Mouse (Mus musculus) small intestine, adult 2 months (tissue): ENCODE data around the gene Ttpal. TPM values are rescaled to one million over a fixed set of nuclear protein-coding genes. Genes with fewer than 3 reads are reported as not detected.

Experiments used
- H3K27ac ChIP-seq: fragments of 200-500 bp; 2 replicates; pipeline ENCODE4 v1.5.1; 2012; ENCODE audit warnings: low read depth, low read length, control low read depth, inconsistent platforms; ENCODE audit not compliant: insufficient read depth
- H3K27me3 ChIP-seq: fragments of 200-500 bp; 2 replicates; pipeline ENCODE4 v1.6.1; 2012; ENCODE audit warnings: mild to moderate bottlenecking, moderate library complexity, low read length, inconsistent platforms; ENCODE audit not compliant: control insufficient read depth, insufficient read depth
- H3K36me3 ChIP-seq: fragments of 200-500 bp; 2 replicates; pipeline ENCODE4 v1.6.1; 2012; ENCODE audit warnings: mild to moderate bottlenecking, low read length, control low read depth, inconsistent platforms; ENCODE audit not compliant: control insufficient read depth, insufficient read depth
- H3K4me1 ChIP-seq: fragments of 200-500 bp; 2 replicates; pipeline ENCODE4 v1.6.1; 2012; ENCODE audit warnings: low read length, inconsistent platforms, mixed read lengths; ENCODE audit not compliant: control insufficient read depth, insufficient read depth, insufficient read length
- H3K4me3 ChIP-seq: fragments of 200-500 bp; 2 replicates; pipeline ENCODE4 v1.5.1; 2012; ENCODE audit warnings: low read depth, mild to moderate bottlenecking, control low read depth, inconsistent platforms, low read length, moderate library complexity
- CTCF ChIP-seq: fragments of 200-500 bp; IDR thresholded peaks from 2 replicates; pipeline ENCODE4 v1.5.1; 2012; ENCODE audit warnings: low read depth, mild to moderate bottlenecking, control low read depth, inconsistent platforms, low read length, moderate library complexity, mixed read lengths; ENCODE audit not compliant: insufficient replicate concordance, insufficient read length; ENCODE audit errors: extremely low read depth
- POLR2A ChIP-seq: fragments of 200-500 bp; IDR thresholded peaks from 2 replicates; pipeline ENCODE4 v1.6.1; 2012; ENCODE audit warnings: low read depth, mild to moderate bottlenecking, control low read depth, inconsistent platforms, low read length, moderate library complexity
- WGBS: fragments of 180-500 bp; shearing (Covaris S2); methylation state at CpG from one replicate; pipeline ENCODE4 v1.1.7; 2018; 5-methylcytosine and 5-hydroxymethylcytosine counted together
- polyA plus RNA-seq: library from polyadenylated mRNA; depleted of rRNA; stranded (reverse); fragments of >200 nt; gene quantifications from 2 replicates; pipeline ENCODE4 v1.2.3, GENCODE M21; 2012

Gene Ttpal
- polyA plus RNA-seq, 1 experiment: 16.0 TPM

DNA sequence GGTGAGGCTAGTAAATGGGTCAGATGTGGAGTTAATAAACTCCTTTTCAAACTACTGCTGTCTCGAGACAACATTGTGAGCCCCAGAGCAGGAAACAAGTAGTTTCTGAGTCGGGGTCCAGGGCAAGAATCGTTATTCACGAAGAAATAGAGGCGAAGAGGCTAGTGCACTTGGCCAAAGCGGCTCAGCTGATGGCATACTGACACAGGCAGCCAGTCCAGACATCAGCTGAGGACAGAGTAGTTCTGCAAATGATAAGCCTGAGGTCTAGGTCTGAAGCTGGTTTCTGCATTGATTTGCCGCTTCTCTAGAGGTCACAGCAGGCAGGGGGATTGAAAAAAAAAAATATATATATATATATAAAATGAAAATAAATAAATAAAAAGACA is 408 bp upstream of the Ttpal start:
- 62% methylated on average over 7 of the region's 7 CpGs for WGBS
- H3K27me3 ChIP-seq: no peaks in the 10 kb centered on the region
- H3K27ac ChIP-seq: no peak overlapping the region; the same call in 1 of the 2 replicates
- peaks cover 19% of the 10 kb centered on the region for H3K4me1 ChIP-seq
- no peaks in the 10 kb centered on the region for H3K36me3 ChIP-seq
- TF ChIP-seq POLR2A (no peak), CTCF (no peak)
- H3K4me3 ChIP-seq: peak overlapping the region; percentile 96

DNA sequence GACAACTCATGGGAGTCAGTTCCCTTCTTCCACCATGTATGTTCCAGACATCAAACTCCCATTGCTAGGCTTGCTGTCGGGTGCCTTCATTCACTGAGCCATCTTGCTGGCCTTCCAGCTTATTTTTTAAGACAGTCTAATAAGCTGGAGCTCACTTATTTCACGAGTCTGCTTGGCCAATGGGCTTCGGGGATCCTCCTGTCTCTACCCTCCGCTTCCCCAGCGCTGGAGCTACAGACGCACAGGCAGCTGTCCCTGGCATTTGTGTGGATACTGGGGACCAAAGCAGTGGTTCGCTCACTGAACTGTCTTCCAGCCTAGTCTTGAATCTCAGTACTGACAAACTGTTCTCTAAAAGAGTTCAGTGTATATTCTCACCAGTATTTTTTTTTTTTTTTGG is 4.0 kb downstream of the Ttpal start:
- no peak overlapping the region for H3K27ac ChIP-seq
- H3K36me3 ChIP-seq: peaks cover 15% of the 10 kb centered on the region
- TF ChIP-seq CTCF (no peak), POLR2A (no peak)
- H3K4me3 ChIP-seq: no peak overlapping the region
- no peaks in the 10 kb centered on the region for H3K27me3 ChIP-seq
- 86% methylated on average over 7 of the region's 7 CpGs for WGBS
- H3K4me1 ChIP-seq: peaks cover 37% of the 10 kb centered on the region

DNA sequence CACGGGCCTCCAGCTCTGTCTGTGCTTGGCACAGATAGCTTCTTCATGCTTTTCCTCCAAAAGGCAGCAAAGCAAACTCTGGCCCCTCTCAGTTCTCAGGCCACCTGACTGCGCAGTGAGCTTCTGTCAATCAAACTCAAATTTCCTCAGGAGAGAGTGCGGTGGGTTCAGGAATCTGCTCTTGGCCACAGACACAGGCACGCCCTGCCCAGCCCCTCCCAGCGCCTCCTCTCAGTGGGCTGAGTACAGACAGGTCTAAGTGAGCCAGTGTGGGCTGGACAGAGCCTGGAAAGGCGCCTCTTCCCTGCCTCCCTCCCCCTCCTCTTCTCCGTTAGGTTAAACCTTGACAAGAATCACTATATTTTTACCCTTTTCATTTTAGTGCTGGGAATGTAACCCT is 5.9 kb downstream of the Ttpal start:
- Histone ChIP-seq H3K36me3 (peaks cover 22% of the 10 kb centered on the region), H3K27ac (no peak overlapping the region), H3K27me3 (no peaks in the 10 kb centered on the region), H3K4me1 (peaks cover 38% of the 10 kb centered on the region), H3K4me3 (no peak overlapping the region)
- no peak for TF ChIP-seq POLR2A
- no peak for TF ChIP-seq CTCF
- 75% methylated on average over 7 of the region's 7 CpGs for WGBS

DNA sequence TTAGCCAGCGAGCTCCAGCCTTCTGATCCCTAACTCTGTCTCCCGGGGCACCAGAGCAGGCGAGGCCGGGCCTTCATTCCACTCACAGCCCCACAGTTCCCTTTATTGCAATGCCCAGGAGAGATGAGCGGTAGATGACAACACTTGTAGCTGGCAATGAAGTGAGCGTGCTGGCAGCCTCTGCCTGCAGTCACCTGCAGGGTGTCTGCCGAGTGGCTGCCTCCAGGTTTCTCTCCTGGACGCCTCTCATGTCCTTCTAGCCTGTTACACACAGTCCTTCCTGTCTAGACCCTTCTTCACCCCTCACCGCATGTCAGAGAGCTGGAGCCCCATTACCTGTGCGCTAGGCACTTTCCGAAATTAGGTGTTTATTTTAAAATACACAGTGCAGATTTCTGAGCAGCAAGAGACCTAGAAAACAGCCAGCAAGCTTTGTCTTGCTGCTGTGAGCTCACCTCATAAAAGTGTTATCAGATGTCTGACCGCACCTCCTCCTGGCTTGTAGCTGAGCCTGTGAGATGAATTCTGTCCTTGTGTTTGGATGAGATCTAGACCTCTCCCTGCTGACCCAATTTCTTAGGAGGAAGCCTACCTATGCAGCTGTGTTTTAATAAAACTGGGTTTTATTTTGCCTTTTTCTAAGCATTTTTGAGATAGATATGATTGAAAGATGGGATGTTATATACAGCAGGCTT is 7.3 kb downstream of the Ttpal start:
- Histone ChIP-seq H3K4me1 (peaks cover 34% of the 10 kb centered on the region), H3K36me3 (peaks cover 34% of the 10 kb centered on the region), H3K27ac (0 out of 2 replicates have a peak overlapping the region, but pooled peaks have one; percentile 13), H3K4me3 (no peak overlapping the region), H3K27me3 (no peaks in the 10 kb centered on the region)
- TF ChIP-seq CTCF (peak; percentile 9; the same call in 1 of the 2 replicates), POLR2A (no peak)
- WGBS: 60% methylated on average over 12 of the region's 12 CpGs

DNA sequence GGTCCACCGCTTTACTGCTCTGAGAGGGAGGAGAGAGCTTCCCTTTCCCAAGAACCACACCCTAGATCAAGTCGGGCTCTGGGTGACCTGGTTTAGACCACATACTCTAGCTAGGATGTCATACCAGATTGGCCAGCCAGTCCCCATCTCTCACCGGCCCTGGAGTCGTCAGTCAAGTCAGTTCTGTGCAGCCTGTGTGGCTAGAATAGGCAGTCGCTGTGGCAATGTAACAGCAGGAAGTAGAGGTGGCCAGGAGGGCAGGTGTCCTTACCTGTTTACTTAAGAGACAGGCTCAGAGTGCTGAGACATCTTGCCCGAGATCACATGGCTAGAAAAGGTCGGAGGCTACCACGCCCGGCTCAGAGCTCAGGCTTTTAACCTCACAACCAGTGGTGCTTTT is 9.1 kb downstream of the Ttpal start:
- H3K4me3 ChIP-seq: no peak overlapping the region
- TF ChIP-seq POLR2A (no peak), CTCF (no peak)
- H3K27me3 ChIP-seq: no peaks in the 10 kb centered on the region
- WGBS: 30% methylated on average over 9 of the region's 9 CpGs
- peaks cover 40% of the 10 kb centered on the region for H3K4me1 ChIP-seq
- H3K36me3 ChIP-seq: peaks cover 38% of the 10 kb centered on the region
- peak overlapping the region; percentile 28; the same call in 1 of the 2 replicates for H3K27ac ChIP-seq

DNA sequence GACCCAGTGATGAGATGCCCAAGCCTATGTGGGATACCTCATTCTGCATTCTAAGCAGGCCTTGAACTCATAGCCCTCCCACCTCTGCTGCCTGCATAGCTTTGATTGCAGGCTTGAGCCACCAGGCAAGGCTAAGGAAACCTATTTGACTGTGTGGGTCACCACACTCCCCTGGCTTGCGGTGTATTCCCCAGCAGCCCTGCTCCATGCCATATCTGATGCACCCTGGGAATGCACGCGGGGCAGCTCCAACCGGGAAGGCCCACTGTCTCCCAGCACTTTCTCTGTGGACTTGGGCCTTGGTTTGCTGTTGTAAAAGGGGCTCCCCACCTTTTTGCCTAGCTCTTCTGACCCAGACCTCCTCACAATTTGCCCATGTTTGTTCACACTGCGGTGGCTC is 11.1 kb downstream of the Ttpal start:
- Histone ChIP-seq H3K27ac (no peak overlapping the region), H3K4me1 (peaks cover 32% of the 10 kb centered on the region), H3K4me3 (no peak overlapping the region), H3K27me3 (no peaks in the 10 kb centered on the region), H3K36me3 (peaks cover 40% of the 10 kb centered on the region)
- TF ChIP-seq CTCF (no peak), POLR2A (no peak)
- WGBS: 91% methylated on average over 5 of the region's 5 CpGs

DNA sequence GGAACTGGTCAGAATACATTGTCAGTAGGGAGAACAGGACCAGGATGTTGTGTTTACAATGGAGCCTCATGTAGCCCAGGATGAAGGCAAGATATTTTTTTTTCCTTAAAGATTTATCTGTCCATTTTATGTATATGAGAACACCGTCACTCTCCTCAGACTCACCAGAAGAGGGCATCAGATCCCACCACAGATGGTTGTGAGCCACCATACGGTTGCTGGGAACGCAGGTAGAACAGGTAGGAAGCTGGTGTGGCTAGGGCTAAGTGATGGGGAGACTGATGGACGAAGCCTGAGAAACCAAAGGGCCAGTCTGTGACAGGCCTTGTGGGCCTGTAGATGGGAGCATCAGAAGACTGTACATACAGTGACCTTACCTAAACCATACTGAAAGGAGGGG is 11.9 kb downstream of the Ttpal start:
- Histone ChIP-seq H3K4me1 (peaks cover 31% of the 10 kb centered on the region), H3K4me3 (no peak overlapping the region), H3K36me3 (peaks cover 45% of the 10 kb centered on the region), H3K27me3 (no peaks in the 10 kb centered on the region), H3K27ac (no peak overlapping the region)
- WGBS: 96% methylated on average over 4 of the region's 4 CpGs
- TF ChIP-seq POLR2A: no peak
- TF ChIP-seq CTCF: no peak
